Mouse (Mus musculus) brain, embryonic 14.5 days (tissue): ENCODE measurements around the gene Tbxas1. TPM values are rescaled to one million over a fixed set of nuclear protein-coding genes. Genes with fewer than 3 reads are reported as not detected.

ENCODE experiments used
- DNase-seq: peaks from one replicate; pipeline ENCODE4 v3.0.0-alpha.2; 2011; ENCODE audit warnings: low read depth
- CTCF ChIP-seq: fragments of 200-500 bp; IDR thresholded peaks from 2 replicates; pipeline ENCODE4 v1.5.1; 2012; ENCODE audit warnings: inconsistent platforms, mild to moderate bottlenecking, moderate library complexity, borderline replicate concordance; ENCODE audit not compliant: insufficient read depth, insufficient read length; ENCODE audit errors: extremely low read depth
- POLR2A ChIP-seq: fragments of 200-500 bp; IDR thresholded peaks from 2 replicates; pipeline ENCODE4 v1.6.1; 2012; ENCODE audit warnings: mild to moderate bottlenecking, inconsistent platforms, borderline replicate concordance; ENCODE audit not compliant: poor library complexity, insufficient read depth, insufficient read length, severe bottlenecking; ENCODE audit errors: extremely low read depth
- polyA plus RNA-seq: library from polyadenylated mRNA; depleted of rRNA; stranded (reverse); fragments of >200 nt; gene quantifications from 2 replicates; pipeline ENCODE4 v1.2.3, GENCODE M21; 2012; rRNA removed

Gene Tbxas1
- polyA plus RNA-seq: 0.93 and 0.97 TPM in 2 replicates

DNA sequence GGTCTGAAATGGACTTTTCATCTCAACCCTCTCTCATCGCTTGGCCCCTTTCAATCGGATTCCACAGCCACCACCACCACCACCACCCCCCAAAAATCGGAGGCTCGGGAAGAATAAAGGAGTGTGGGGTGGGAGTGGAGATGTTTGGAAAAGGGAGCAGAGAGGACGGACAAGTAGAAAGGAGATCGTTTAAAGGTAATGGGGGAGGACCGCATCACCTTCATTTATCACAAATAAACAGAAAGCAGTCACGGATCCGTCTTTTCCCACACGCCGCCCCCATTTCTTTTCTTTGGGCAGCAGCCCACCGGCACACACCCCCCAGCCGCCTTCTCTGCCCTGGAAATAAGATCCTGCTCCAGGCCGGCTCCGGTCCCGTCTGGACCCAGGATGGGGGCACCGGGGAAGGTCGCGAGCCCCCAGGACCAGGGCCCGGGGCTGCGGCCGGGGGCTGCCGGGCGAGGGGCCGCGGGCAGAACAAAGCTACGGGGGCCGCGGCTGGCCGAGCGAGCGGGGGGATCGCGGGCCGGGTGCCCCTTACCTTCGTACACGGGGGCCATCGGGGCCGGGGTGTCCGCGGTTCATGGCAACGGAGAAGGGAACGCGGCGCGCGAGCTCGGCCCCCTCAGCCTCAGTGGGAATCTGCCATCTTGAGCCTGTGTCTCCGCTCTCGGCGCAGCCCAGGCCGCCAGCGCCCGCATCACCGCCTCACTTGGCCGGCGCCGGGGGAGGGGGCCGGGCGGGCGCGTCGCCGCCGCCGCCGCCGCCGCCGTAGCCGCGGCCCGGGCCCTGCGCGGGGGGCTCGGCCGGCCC, at the start of gene Tbxas1:
Gene Tbxas1, plus strand, starts transcription at position 147 of the 813 bp plus-strand sequence.
- peak; percentile 69 for DNase-seq
- no peak for TF ChIP-seq POLR2A
- no peak for TF ChIP-seq CTCF

DNA sequence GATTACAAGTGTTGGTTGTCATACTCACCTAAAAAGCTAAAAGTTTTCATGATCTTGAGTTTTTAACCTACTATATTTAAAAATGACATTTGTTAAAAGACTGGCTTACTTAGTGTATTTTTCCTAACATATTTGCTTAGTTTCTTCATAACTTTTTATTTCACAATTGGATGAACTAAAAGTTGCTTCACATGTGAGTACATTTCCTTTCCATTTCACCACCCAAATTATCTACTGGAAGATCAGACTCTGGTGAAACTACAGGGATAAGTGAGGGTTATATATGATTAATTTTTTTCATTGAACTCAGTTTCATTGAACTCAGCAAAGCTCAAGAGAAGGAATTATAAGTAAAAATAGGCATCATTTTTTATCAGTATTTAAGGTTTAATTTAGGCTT, 49.3 kb upstream of the Tbxas1 start:
- TF ChIP-seq CTCF (no peak), POLR2A (no peak)
- DNase-seq: no peak

DNA sequence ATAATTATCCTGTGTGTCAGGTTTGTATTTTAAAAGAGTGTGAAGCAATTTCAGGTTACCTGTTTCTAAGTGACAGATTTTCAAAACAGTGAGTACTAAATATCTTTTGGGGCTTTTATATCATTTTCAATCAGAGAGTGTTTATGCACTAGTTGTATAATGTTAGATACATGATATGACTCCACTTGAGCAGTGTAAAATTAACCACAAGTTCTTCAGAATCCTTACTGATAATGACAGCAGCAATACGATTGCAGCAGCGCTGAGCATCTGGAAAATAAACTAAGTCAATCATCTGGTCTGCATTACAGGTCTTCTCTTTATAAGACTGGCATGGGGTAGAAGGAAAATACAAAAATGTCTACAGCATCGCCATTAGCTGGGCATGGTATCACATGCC, 48.3 kb upstream of the Tbxas1 start:
- no peak for DNase-seq
- TF ChIP-seq CTCF (no peak), POLR2A (no peak)

DNA sequence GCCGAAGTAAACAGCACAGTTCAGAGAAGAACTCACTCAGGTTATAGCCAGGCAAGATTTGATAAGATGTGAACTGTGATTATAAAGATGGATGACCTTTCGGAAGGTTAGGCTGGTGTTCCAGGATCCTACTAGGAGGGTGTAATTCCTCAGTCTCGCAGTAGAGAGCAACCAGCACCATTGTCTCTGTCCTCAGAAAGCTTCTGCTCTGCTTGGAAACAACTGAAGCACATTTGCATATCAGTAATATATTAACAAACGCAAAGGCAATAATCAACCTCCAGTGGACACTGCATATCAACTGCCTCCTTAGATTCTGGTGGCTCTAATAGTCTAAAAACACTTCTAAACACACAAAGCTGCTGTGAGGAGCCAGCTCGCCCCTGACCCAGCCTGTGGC, 47.8 kb upstream of the Tbxas1 start:
- TF ChIP-seq POLR2A: no peak
- no peak for TF ChIP-seq CTCF
- DNase-seq: no peak

DNA sequence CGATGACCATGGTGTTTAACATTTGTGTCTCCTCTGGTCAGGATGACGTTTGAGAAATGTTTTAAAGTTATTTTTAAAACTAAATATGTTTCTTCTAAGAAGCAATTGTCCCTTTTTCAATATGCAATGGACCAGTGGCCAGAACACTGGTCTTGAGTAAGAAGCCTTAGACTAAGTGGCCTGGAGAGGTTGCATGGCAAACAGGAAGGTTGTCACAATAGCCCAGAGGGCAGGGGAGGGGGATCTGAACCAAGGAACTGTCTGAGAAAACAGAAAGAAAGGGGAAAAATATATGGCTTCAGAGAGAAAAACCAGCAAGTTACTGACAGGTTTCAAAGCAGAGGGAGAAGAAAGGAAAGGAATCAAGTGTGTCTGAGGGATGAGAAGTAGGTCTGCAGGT, 47.0 kb upstream of the Tbxas1 start:
- no peak for TF ChIP-seq POLR2A
- no peak for DNase-seq

DNA sequence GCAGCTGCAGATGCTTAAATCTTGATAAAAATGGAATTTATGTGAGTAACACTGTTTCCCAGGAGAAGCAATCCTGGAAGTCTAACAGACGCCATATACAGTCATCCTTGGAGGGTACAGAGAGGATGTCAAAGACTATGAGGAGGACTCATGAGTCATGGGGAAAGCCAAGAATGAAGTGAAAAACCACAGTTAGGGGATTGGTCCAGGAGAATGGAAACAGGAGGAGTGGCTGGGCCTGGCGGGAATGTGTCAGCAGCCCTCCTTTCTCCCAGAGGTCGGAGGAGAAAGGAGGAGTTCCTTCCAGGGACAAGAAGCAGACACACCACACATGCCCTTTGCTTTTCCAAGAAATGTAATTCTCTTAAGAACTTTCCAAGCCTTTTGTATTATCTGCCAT, 45.8 kb upstream of the Tbxas1 start:
- DNase-seq: no peak
- TF ChIP-seq POLR2A (no peak), CTCF (no peak)

DNA sequence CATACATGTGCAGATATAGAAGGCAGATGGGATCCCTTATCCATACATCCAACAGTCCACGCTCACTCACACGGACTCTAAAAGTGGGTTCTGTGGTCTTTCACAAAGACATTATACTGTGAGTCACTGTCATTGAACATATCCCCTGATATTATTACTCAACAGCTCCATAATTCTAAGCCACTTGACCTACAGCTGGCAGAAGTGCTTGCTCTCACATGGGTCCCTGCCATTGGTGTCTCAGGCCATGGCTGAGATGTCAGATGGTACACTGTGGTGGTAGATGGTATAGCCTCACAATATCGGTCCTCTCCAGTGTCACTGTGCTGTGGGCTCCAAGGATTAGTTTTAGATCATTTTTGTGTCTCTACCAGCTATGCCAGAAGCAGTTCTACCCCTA, 41.5 kb upstream of the Tbxas1 start:
- TF ChIP-seq CTCF (no peak), POLR2A (no peak)
- DNase-seq: no peak

DNA sequence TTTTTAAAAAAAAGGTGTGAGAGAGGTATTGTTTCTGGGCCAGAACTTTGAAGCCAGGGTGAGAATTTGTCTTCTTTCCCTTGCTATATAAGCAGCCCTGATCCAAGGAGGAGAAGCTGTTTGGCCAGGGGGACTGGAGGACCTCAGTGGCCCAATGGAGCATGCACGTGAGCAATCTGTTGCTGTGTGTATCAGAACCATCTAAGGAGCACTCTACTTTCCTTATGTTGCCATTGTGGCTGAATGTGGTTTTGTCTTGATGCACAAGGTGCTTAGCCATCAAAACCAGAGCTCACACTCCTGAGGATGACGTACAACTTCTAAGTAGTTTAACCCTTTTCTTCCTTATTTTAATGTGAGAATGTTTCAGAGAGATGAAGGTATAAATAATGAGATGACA, 40.5 kb upstream of the Tbxas1 start:
- no peak for DNase-seq
- no peak for TF ChIP-seq CTCF
- no peak for TF ChIP-seq POLR2A

DNA sequence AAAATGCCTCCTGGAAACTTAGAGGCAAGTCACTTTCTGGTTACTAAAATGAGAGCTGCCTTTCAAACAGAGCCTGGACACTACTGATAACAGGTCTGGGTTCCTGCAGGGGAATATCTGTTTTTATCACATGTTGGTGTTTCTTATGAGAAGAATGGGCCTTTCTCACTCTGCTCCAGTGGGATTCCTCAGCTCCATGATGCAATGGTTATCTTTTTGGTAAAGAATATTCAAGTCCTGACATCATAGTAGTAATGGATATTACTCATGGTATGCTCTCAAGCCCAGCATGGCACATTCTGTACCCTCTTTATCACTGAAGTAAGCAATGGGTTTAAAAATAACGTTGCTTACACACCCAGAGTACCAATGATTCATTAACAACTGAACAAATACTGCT, 40.0 kb upstream of the Tbxas1 start:
- DNase-seq: no peak
- TF ChIP-seq POLR2A (no peak), CTCF (no peak)

DNA sequence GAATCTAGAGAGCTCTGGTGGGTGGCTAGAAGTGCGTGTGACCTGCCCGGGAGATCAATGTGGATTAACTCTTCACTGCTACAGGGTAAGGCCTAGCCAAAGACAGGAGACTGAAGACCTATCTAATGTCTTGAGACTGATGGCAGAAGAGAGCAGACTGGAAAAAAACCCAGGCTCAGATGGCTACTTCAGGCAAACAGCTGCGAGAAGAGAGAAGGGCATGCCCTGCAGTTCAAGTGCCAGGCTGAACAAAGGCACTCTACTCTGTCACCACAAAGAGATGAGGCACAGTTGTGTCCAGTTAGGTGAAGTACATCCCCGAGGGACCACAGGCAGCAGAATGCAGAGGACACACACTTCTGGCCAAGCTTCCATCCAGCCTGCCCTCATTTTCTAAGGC, 37.1 kb upstream of the Tbxas1 start:
- TF ChIP-seq CTCF (no peak), POLR2A (no peak)
- no peak for DNase-seq

DNA sequence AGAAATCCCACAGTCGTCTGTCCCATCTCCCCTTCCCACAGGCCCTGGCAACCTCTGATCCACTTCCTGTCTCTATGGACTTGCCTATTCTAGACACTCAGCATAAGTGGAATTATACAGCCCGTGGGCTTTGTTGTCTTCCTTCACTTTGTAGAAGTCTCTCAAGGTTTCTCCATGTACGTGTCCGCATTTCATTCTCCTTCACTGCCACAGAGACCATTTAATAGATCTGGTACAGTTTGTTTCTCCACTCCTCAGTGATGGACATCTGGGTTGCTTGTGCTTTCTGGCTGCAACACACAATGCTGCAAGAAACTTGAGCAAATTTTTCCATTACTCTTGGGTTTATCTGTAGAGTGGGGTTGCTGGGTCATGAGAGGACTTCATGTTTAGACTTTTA, 35.3 kb upstream of the Tbxas1 start:
- no peak for DNase-seq
- TF ChIP-seq POLR2A (no peak), CTCF (no peak)

DNA sequence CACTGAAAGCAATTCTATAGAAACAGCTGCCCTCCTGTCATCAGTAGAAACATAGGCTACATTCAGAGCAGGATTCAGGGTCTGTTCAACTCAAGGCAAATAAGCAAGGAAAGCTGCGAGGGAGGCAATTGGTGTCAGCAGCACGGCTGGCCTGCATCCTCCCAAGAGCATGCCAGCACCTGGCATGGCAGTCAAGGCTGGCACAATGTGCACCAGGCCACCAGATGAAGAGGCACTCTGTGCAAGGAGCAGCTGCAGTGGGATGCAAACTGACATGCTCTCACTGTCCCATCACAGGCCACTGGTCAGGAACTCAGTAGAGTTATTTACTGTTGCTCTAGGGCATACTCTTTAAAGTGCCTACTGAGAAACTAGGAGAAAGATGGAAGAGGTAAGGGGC, 34.8 kb upstream of the Tbxas1 start:
- DNase-seq: peak; percentile 54
- TF ChIP-seq CTCF (no peak), POLR2A (no peak)

DNA sequence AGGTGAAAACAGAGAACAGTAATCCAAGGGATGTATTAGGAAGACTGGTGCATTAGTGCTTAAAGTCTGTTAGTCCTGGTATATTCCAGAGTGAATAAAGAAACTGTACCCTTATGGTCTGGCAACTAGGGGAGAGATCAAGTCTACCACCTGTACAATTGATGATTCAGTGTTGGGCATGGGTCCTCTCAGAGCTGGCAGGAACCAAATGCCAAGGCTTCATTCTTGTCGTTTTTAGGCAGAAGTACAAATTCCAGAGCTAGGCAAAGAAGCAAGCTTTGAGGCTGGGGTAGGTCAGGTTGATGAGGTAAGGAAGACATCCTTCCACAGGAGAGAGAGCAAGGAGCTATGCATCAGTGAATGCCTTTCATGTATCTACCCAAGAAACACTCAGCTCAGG, 34.4 kb upstream of the Tbxas1 start:
- no peak for TF ChIP-seq CTCF
- TF ChIP-seq POLR2A: no peak
- DNase-seq: no peak

DNA sequence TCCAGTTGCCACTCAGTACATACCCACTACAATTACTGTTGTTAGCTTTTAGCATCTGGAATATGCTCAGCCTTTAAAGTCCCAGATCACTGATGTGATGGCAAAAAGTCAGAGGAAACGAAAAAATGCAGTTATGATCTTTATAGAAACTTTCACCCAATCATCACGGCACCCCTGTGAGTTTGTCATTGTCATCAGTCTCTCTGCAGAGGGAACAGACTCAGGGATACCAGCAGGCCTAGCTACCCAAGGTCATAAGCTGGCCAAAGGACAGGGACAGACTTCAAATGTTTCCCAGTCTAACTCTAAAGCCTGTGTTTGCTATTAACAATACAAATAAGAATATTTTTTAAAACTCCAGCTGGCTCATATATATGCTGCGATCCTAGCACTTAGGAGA, 33.7 kb upstream of the Tbxas1 start:
- TF ChIP-seq POLR2A (no peak), CTCF (no peak)
- no peak for DNase-seq
